Mouse (Mus musculus) kidney, embryonic 14.5 days (tissue): ENCODE results near the gene E2f1. TPM values are rescaled to one million over a fixed set of nuclear protein-coding genes. Genes with fewer than 3 reads are reported as not detected.

Experiments used
- ATAC-seq: fragments of 200-750 bp; cut with Nextera tagmentation; 2 replicates; pipeline ENCODE4 v1.8.0; 2017; ENCODE audit warnings: moderate number of reproducible peaks, mild to moderate bottlenecking, moderate TSS enrichment, moderate library complexity; ENCODE audit not compliant: low FRiP score, low TSS enrichment
- H3K27ac ChIP-seq: fragments of 300-500 bp; sonication (generic); 2 replicates; pipeline ENCODE4 v1.5.1; 2014; ENCODE audit warnings: low read depth, mild to moderate bottlenecking, low read length, moderate library complexity, mixed read lengths
- H3K27me3 ChIP-seq: fragments of 300-500 bp; sonication (generic); 2 replicates; pipeline ENCODE4 v1.6.1; 2014; ENCODE audit warnings: mild to moderate bottlenecking, low read length; ENCODE audit not compliant: control insufficient read depth, insufficient read depth
- H3K36me3 ChIP-seq: fragments of 300-500 bp; sonication (generic); 2 replicates; pipeline ENCODE4 v1.6.1; 2014; ENCODE audit warnings: low read length, mixed read lengths; ENCODE audit not compliant: control insufficient read depth, insufficient read depth
- H3K4me1 ChIP-seq: fragments of 300-500 bp; sonication (generic); 2 replicates; pipeline ENCODE4 v1.6.1; 2014; ENCODE audit warnings: low read length, mixed read lengths; ENCODE audit not compliant: control insufficient read depth, insufficient read depth
- H3K4me2 ChIP-seq: fragments of 300-500 bp; sonication (generic); replicated peaks from 2 replicates; pipeline ENCODE4 v1.6.1; 2014; ENCODE audit warnings: low read depth, mild to moderate bottlenecking, low read length
- H3K4me3 ChIP-seq: fragments of 300-500 bp; sonication (generic); 2 replicates; pipeline ENCODE4 v1.5.1; 2014; ENCODE audit warnings: mild to moderate bottlenecking, low read length
- H3K9ac ChIP-seq: fragments of 300-500 bp; sonication (generic); 2 replicates; pipeline ENCODE4 v1.6.1; 2014; ENCODE audit warnings: low read depth, mild to moderate bottlenecking, low read length, moderate library complexity
- H3K9me3 ChIP-seq: fragments of 300-500 bp; sonication (generic); 2 replicates; pipeline ENCODE4 v1.6.1; 2016; ENCODE audit warnings: low read length; ENCODE audit not compliant: control insufficient read depth
- WGBS: fragments of 180-500 bp; shearing (Covaris S2); extraction: QIAGEN DNeasy Blood & Tissue Kit; methylation state at CpG from one replicate; pipeline ENCODE4 v1.1.7; 2014; 5-methylcytosine and 5-hydroxymethylcytosine counted together
- polyA plus RNA-seq: library from polyadenylated mRNA; unstranded; fragments of >200 nt; fragmentation: Nextera tagmentation; extraction: Ambion mirVana; gene quantifications from 2 replicates; pipeline ENCODE4 v1.2.1, GENCODE M21; 2014

Gene E2f1
- polyA plus RNA-seq, 1 experiment from 2014 or later, result 10.0 TPM

GRCm38 (mm10) chr2:154549886-154550189 is 19.9 kb downstream of the E2f1 start:
- H3K9me3 ChIP-seq, result no peaks in the 10 kb centered on the region
- H3K27me3 ChIP-seq, result peaks cover 32% of the 10 kb centered on the region
- 16% methylated on average over 20 of the region's 20 CpGs for WGBS
- H3K9ac ChIP-seq, result no peak overlapping the region
- no peak overlapping the region for H3K27ac ChIP-seq
- peak overlapping the region; percentile 42 for H3K4me3 ChIP-seq
- H3K36me3 ChIP-seq, result no peaks in the 10 kb centered on the region
- peaks cover 10% of the 10 kb centered on the region for H3K4me1 ChIP-seq
- peak overlapping the region; percentile 92 for H3K4me2 ChIP-seq
- no peak for ATAC-seq

GRCm38 (mm10) chr2:154549127-154549885 is 20.4 kb downstream of the E2f1 start:
- Histone ChIP-seq H3K4me1 (peaks cover 10% of the 10 kb centered on the region), H3K4me3 (peak overlapping the region; percentile 42), H3K9ac (peak overlapping the region; percentile 42; the same call in 1 of the 2 replicates), H3K9me3 (no peaks in the 10 kb centered on the region), H3K4me2 (peak overlapping the region; percentile 92), H3K27ac (no peak overlapping the region), H3K27me3 (peaks cover 32% of the 10 kb centered on the region), H3K36me3 (no peaks in the 10 kb centered on the region)
- ATAC-seq, result peak; percentile 79; the same call in 1 of the 2 replicates
- WGBS, result 3% methylated on average over 45 of the region's 48 CpGs

GRCm38 (mm10) chr2:154548688-154549087 is 21.0 kb downstream of the E2f1 start:
- no peak for ATAC-seq
- WGBS, result 38% methylated on average over 3 of the region's 3 CpGs
- Histone ChIP-seq H3K9me3 (no peaks in the 10 kb centered on the region), H3K4me1 (peaks cover 10% of the 10 kb centered on the region), H3K9ac (no peak overlapping the region), H3K27me3 (peaks cover 32% of the 10 kb centered on the region), H3K27ac (no peak overlapping the region), H3K36me3 (no peaks in the 10 kb centered on the region), H3K4me2 (no peak overlapping the region), H3K4me3 (no peak overlapping the region)

- Histone ChIP-seq H3K27ac (no peak within 1 kb of the TSS), H3K9ac (no peak within 1 kb of the TSS), H3K9me3 (no peaks in the 10 kb centered on the region), H3K27me3 (peaks cover 20% of the 10 kb centered on the region), H3K36me3 (no peaks in the 10 kb centered on the region), H3K4me3 (no peak within 1 kb of the TSS), H3K4me1 (peaks cover 10% of the 10 kb centered on the region; the same call in 1 of the 2 replicates), H3K4me2 (no peak within 1 kb of the TSS)
- WGBS, result 90% methylated on average over 10 of the region's 10 CpGs
- no peak for ATAC-seq
These were observed 23.0 kb downstream of the E2f1 start, which contains the start of gene 1700003F12Rik for GRCm38 (mm10) chr2:154546711-154547110. Gene 1700003F12Rik (plus strand): TSS chr2:154547085.

GRCm38 (mm10) chr2:154543567-154544347 is 25.9 kb downstream of the E2f1 start:
- Histone ChIP-seq H3K9me3 (no peaks in the 10 kb centered on the region), H3K4me3 (no peak overlapping the region), H3K27me3 (no peaks in the 10 kb centered on the region), H3K9ac (no peak overlapping the region), H3K4me2 (no peak overlapping the region), H3K27ac (no peak overlapping the region), H3K4me1 (no peaks in the 10 kb centered on the region), H3K36me3 (no peaks in the 10 kb centered on the region)
- ATAC-seq, result no peak
- 81% methylated on average over 9 of the region's 9 CpGs for WGBS

- H3K4me2 ChIP-seq, result no peak overlapping the region
- no peak overlapping the region for H3K9ac ChIP-seq
- no peaks in the 10 kb centered on the region for H3K4me1 ChIP-seq
- no peaks in the 10 kb centered on the region for H3K9me3 ChIP-seq
- H3K27me3 ChIP-seq, result no peaks in the 10 kb centered on the region
- ATAC-seq, result no peak
- H3K36me3 ChIP-seq, result peaks cover 7% of the 10 kb centered on the region
- no peak overlapping the region for H3K4me3 ChIP-seq
- 88% methylated on average over 2 of the region's 2 CpGs for WGBS
- H3K27ac ChIP-seq, result no peak overlapping the region
These were observed 28.1 kb downstream of the E2f1 start for GRCm38 (mm10) chr2:154541630-154542029.

- H3K27me3 ChIP-seq, result no peaks in the 10 kb centered on the region
- ATAC-seq, result no peak
These were observed 30.0 kb downstream of the E2f1 start for GRCm38 (mm10) chr2:154539720-154540119.

GRCm38 (mm10) chr2:154538710-154539109 is 31.0 kb downstream of the E2f1 start:
- ATAC-seq, result no peak
- Histone ChIP-seq H3K4me1 (no peaks in the 10 kb centered on the region), H3K4me2 (no peak overlapping the region), H3K9ac (no peak overlapping the region), H3K9me3 (no peaks in the 10 kb centered on the region), H3K27me3 (no peaks in the 10 kb centered on the region), H3K36me3 (peaks cover 27% of the 10 kb centered on the region), H3K4me3 (no peak overlapping the region), H3K27ac (no peak overlapping the region)
- 69% methylated on average over 3 of the region's 3 CpGs for WGBS

More at GRCm38 (mm10) chr2:154539720-154540119, 30.0 kb downstream of the E2f1 start:
- no peak overlapping the region for H3K27ac ChIP-seq
- no peaks in the 10 kb centered on the region for H3K4me1 ChIP-seq
- no peak overlapping the region for H3K4me2 ChIP-seq
- no peak overlapping the region for H3K4me3 ChIP-seq
- 85% methylated on average over 3 of the region's 3 CpGs for WGBS
- H3K36me3 ChIP-seq, result peaks cover 24% of the 10 kb centered on the region
- no peak overlapping the region for H3K9ac ChIP-seq
- no peaks in the 10 kb centered on the region for H3K9me3 ChIP-seq

GRCm38 (mm10) chr2:154538310-154538709 is 31.4 kb downstream of the E2f1 start:
- 78% methylated on average over 2 of the region's 2 CpGs for WGBS
- Histone ChIP-seq H3K4me3 (no peak overlapping the region), H3K27ac (no peak overlapping the region), H3K4me1 (no peaks in the 10 kb centered on the region), H3K36me3 (peaks cover 29% of the 10 kb centered on the region), H3K27me3 (no peaks in the 10 kb centered on the region), H3K4me2 (no peak overlapping the region), H3K9me3 (no peaks in the 10 kb centered on the region), H3K9ac (no peak overlapping the region)
- ATAC-seq, result no peak
